Mouse (Mus musculus) liver, embryonic 14.5 days (tissue): ENCODE data around the gene Atxn1.

ENCODE experiments used
- CTCF ChIP-seq: IDR thresholded peaks from 2 replicates; pipeline ENCODE4 v1.5.1; 2016; ENCODE audit warnings: antibody characterized with exemption, low read depth, control low read depth
- EP300 ChIP-seq: IDR thresholded peaks from 2 replicates; pipeline ENCODE4 v1.6.1; 2016; ENCODE audit warnings: antibody characterized with exemption, low read depth

DNA sequence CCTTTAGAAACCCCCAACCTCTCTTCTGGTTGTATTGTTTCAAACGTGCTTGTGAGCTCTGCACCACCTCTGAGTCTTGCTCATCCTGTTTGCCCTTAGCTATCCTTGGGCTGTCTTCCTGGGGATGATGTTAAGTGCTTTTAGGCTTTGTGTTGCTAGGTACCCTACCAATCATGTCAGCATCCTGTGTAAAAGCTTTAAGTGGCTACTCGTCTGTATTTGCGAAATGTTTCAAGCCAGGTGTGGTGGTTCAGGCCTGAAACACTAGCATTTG, 278.6 kb downstream of the Atxn1 start:
- TF ChIP-seq CTCF = no peak
- no peak for TF ChIP-seq EP300
